Mouse (Mus musculus): ENCODE results near the gene Dhx37. TPM values are rescaled to one million over a fixed set of nuclear protein-coding genes. Genes with fewer than 3 reads are reported as not detected.

Dhx37 gene
- polyA plus RNA-seq, 1 experiment from 2014 or later: 11.1 TPM

- no peak overlapping the region for H3K9ac ChIP-seq (ENCODE audit: low read length)
- no peaks in the 10 kb centered on the region for H3K4me1 ChIP-seq (ENCODE audit: control insufficient read depth, insufficient read depth, low read length)
- H3K4me3 ChIP-seq (ENCODE audit: low read depth, low read length): no peak overlapping the region
- H3K27me3 ChIP-seq (ENCODE audit: control insufficient read depth, insufficient read depth, low read length): no peaks in the 10 kb centered on the region
- ATAC-seq (ENCODE audit: insufficient read depth, low FRiP score, low TSS enrichment): no peak
- no peaks in the 10 kb centered on the region for H3K36me3 ChIP-seq (ENCODE audit: control insufficient read depth, insufficient read depth, low read length)
- no peak overlapping the region for H3K27ac ChIP-seq (ENCODE audit: low read depth, low read length)
- H3K4me2 ChIP-seq (ENCODE audit: low read depth): no peak overlapping the region
- no peak for DNase-seq (ENCODE audit: low spot score)
- 92% methylated on average over 2 of the region's 2 CpGs for WGBS
- no peaks in the 10 kb centered on the region for H3K9me3 ChIP-seq (ENCODE audit: control insufficient read depth, low read length)
These were observed 58.0 kb downstream of the Dhx37 start for GRCm38 (mm10) chr5:125375871-125376270.

GRCm38 (mm10) chr5:125372027-125372426, 61.9 kb downstream of the Dhx37 start:
- Histone ChIP-seq H3K9ac (ENCODE audit: low read length) (no peak overlapping the region), H3K9me3 (ENCODE audit: control insufficient read depth, low read length) (no peaks in the 10 kb centered on the region), H3K4me3 (ENCODE audit: low read depth, low read length) (no peak overlapping the region), H3K27ac (ENCODE audit: low read depth, low read length) (no peak overlapping the region), H3K4me1 (ENCODE audit: control insufficient read depth, insufficient read depth, low read length) (no peaks in the 10 kb centered on the region), H3K36me3 (ENCODE audit: control insufficient read depth, insufficient read depth, low read length) (no peaks in the 10 kb centered on the region), H3K4me2 (ENCODE audit: low read depth) (no peak overlapping the region), H3K27me3 (ENCODE audit: control insufficient read depth, insufficient read depth, low read length) (no peaks in the 10 kb centered on the region)
- WGBS: 89% methylated on average over 4 of the region's 4 CpGs
- no peak for ATAC-seq (ENCODE audit: insufficient read depth, low FRiP score, low TSS enrichment)
- no peak for DNase-seq (ENCODE audit: low spot score)

- no peaks in the 10 kb centered on the region for H3K36me3 ChIP-seq (ENCODE audit: control insufficient read depth, insufficient read depth, low read length)
- H3K4me3 ChIP-seq (ENCODE audit: low read depth, low read length): no peak overlapping the region
- H3K9ac ChIP-seq (ENCODE audit: low read length): no peak overlapping the region
- WGBS: 62% methylated on average over 7 of the region's 7 CpGs
- H3K4me2 ChIP-seq (ENCODE audit: low read depth): no peak overlapping the region
- no peaks in the 10 kb centered on the region for H3K27me3 ChIP-seq (ENCODE audit: control insufficient read depth, insufficient read depth, low read length)
- no peaks in the 10 kb centered on the region for H3K4me1 ChIP-seq (ENCODE audit: control insufficient read depth, insufficient read depth, low read length)
- H3K27ac ChIP-seq (ENCODE audit: low read depth, low read length): no peak overlapping the region
- no peaks in the 10 kb centered on the region for H3K9me3 ChIP-seq (ENCODE audit: control insufficient read depth, low read length)
- ATAC-seq (ENCODE audit: insufficient read depth, low FRiP score, low TSS enrichment) (no peak), DNase-seq (ENCODE audit: low spot score) (no peak)
These were observed 62.8 kb downstream of the Dhx37 start for GRCm38 (mm10) chr5:125370950-125371693.

- no peak overlapping the region for H3K9ac ChIP-seq (ENCODE audit: low read length)
These were observed 65.4 kb downstream of the Dhx37 start for GRCm38 (mm10) chr5:125368568-125368967.

GRCm38 (mm10) chr5:125368156-125368555, 65.8 kb downstream of the Dhx37 start:
- Histone ChIP-seq H3K9me3 (ENCODE audit: control insufficient read depth, low read length) (no peaks in the 10 kb centered on the region), H3K9ac (ENCODE audit: low read length) (no peak overlapping the region), H3K27me3 (ENCODE audit: control insufficient read depth, insufficient read depth, low read length) (no peaks in the 10 kb centered on the region), H3K27ac (ENCODE audit: low read depth, low read length) (no peak overlapping the region), H3K4me3 (ENCODE audit: low read depth, low read length) (no peak overlapping the region), H3K36me3 (ENCODE audit: control insufficient read depth, insufficient read depth, low read length) (no peaks in the 10 kb centered on the region), H3K4me2 (ENCODE audit: low read depth) (no peak overlapping the region), H3K4me1 (ENCODE audit: control insufficient read depth, insufficient read depth, low read length) (no peaks in the 10 kb centered on the region)
- WGBS: 65% methylated on average over 5 of the region's 5 CpGs
- DNase-seq (ENCODE audit: low spot score) (no peak), ATAC-seq (ENCODE audit: insufficient read depth, low FRiP score, low TSS enrichment) (no peak)

More at GRCm38 (mm10) chr5:125368568-125368967, 65.4 kb downstream of the Dhx37 start:
- no peaks in the 10 kb centered on the region for H3K9me3 ChIP-seq (ENCODE audit: control insufficient read depth, low read length)
- no peaks in the 10 kb centered on the region for H3K36me3 ChIP-seq (ENCODE audit: control insufficient read depth, insufficient read depth, low read length)
- no peak overlapping the region for H3K4me2 ChIP-seq (ENCODE audit: low read depth)
- H3K4me1 ChIP-seq (ENCODE audit: control insufficient read depth, insufficient read depth, low read length): no peaks in the 10 kb centered on the region
- H3K4me3 ChIP-seq (ENCODE audit: low read depth, low read length): no peak overlapping the region
- no peaks in the 10 kb centered on the region for H3K27me3 ChIP-seq (ENCODE audit: control insufficient read depth, insufficient read depth, low read length)
- 1% methylated on average over 4 of the region's 4 CpGs for WGBS
- DNase-seq (ENCODE audit: low spot score): peak; percentile 55
- ATAC-seq (ENCODE audit: insufficient read depth, low FRiP score, low TSS enrichment): no peak
- no peak overlapping the region for H3K27ac ChIP-seq (ENCODE audit: low read depth, low read length)

GRCm38 (mm10) chr5:125364851-125365429, 69.0 kb downstream of the Dhx37 start:
- Histone ChIP-seq H3K4me1 (ENCODE audit: control insufficient read depth, insufficient read depth, low read length) (no peaks in the 10 kb centered on the region), H3K9me3 (ENCODE audit: control insufficient read depth, low read length) (no peaks in the 10 kb centered on the region), H3K9ac (ENCODE audit: low read length) (no peak overlapping the region), H3K4me3 (ENCODE audit: low read depth, low read length) (no peak overlapping the region), H3K4me2 (ENCODE audit: low read depth) (no peak overlapping the region), H3K27ac (ENCODE audit: low read depth, low read length) (no peak overlapping the region), H3K27me3 (ENCODE audit: control insufficient read depth, insufficient read depth, low read length) (no peaks in the 10 kb centered on the region), H3K36me3 (ENCODE audit: control insufficient read depth, insufficient read depth, low read length) (no peaks in the 10 kb centered on the region)
- no peak for DNase-seq (ENCODE audit: low spot score)
- WGBS: 82% methylated on average over 4 of the region's 4 CpGs
- no peak for ATAC-seq (ENCODE audit: insufficient read depth, low FRiP score, low TSS enrichment)

GRCm38 (mm10) chr5:125363894-125364293, 70.0 kb downstream of the Dhx37 start:
- no peak overlapping the region for H3K9ac ChIP-seq (ENCODE audit: low read length)
- ATAC-seq (ENCODE audit: insufficient read depth, low FRiP score, low TSS enrichment) (no peak), DNase-seq (ENCODE audit: low spot score) (no peak)
- no peaks in the 10 kb centered on the region for H3K9me3 ChIP-seq (ENCODE audit: control insufficient read depth, low read length)
- no peak overlapping the region for H3K4me2 ChIP-seq (ENCODE audit: low read depth)
- H3K36me3 ChIP-seq (ENCODE audit: control insufficient read depth, insufficient read depth, low read length): no peaks in the 10 kb centered on the region
- no peak overlapping the region for H3K4me3 ChIP-seq (ENCODE audit: low read depth, low read length)
- no peaks in the 10 kb centered on the region for H3K4me1 ChIP-seq (ENCODE audit: control insufficient read depth, insufficient read depth, low read length)
- H3K27ac ChIP-seq (ENCODE audit: low read depth, low read length): no peak overlapping the region
- WGBS: 90% methylated on average over 7 of the region's 7 CpGs
- H3K27me3 ChIP-seq (ENCODE audit: control insufficient read depth, insufficient read depth, low read length): no peaks in the 10 kb centered on the region

Measured in neural tube, embryonic 11.5 days (tissue).